Mouse (Mus musculus): Measurements from ENCODE around the gene Slc35f3. TPM values are rescaled to one million over a fixed set of nuclear protein-coding genes. Genes with fewer than 3 reads are reported as not detected.

Gene Slc35f3
- polyA plus RNA-seq (2015; fragmentation: Nextera tagmentation; extraction: Ambion mirVana): not detected in 2 replicates

DNA sequence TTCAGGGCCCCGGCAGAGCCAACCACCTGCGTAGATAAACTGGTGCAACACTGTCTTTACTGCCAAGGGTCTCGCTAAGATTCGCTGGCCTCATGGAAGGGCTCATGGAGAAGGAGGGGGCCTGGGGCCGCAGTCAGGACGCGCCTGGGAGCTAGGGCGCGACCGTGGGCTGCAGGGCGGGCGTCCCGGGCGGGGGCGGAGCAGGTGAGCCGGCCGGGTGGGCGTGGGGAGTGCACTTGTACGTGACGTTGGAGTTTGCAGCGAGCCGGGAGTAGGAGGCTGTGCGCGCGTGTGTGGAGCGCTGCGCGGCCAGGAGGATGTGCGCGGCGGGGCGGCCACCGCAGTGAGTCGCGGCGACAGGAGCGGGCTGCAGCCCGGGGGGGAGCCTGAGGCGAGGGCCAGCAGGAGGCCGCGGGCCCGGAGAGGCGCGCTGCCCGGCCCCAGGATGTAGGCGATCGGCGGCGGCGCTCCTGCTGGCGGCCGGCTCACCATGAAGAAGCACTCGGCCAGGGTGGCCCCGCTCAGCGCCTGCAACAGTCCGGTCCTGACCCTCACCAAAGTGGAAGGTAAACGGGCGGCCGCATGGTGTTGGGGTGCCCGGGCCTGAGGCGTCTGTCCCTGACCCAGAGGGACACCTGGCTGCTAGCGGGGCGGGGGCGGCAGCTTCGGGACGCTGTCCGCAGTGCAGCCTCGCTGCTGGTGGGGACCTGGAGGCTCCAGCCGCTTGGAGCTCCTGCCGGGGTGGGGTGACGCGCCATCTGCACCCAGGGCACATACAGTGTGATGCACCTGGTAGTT lies at the start of gene Slc35f3:
TSS of gene Slc35f3 (plus strand) at position 263 of the 798 bp plus-strand sequence.
- ATAC-seq (peak; percentile 15; the same call in 1 of the 2 replicates), DNase-seq (peak; percentile 22)
- H3K4me2 ChIP-seq (ENCODE audit: low read depth, low read length): peak within 1 kb of the TSS; percentile 66
- no peaks in the 10 kb centered on the region for H3K36me3 ChIP-seq (replicated peaks; ENCODE audit: insufficient read depth, low read length)
- TF ChIP-seq CTCF (IDR thresholded peaks at IDR 0.05; ENCODE audit: low read depth) (no peak), EP300 (IDR thresholded peaks at IDR 0.05; ENCODE audit: low read depth) (no peak)
- no peak within 1 kb of the TSS for H3K9ac ChIP-seq (replicated peaks)
- peak within 1 kb of the TSS; percentile 37 for H3K4me3 ChIP-seq (ENCODE audit: low read depth, low read length)
- 2% methylated on average over 59 of the region's 72 CpGs for WGBS (ENCODE audit: insufficient replicate concordance)
- no peak within 1 kb of the TSS for H3K27ac ChIP-seq (ENCODE audit: low read depth)
- peaks cover 26% of the 10 kb centered on the region for H3K27me3 ChIP-seq (ENCODE audit: insufficient read depth, low read length)
- H3K4me1 ChIP-seq (ENCODE audit: insufficient read depth): peaks cover 5% of the 10 kb centered on the region; the same call in 1 of the 2 replicates
- no peaks in the 10 kb centered on the region for H3K9me3 ChIP-seq (ENCODE audit: low read length)

DNA sequence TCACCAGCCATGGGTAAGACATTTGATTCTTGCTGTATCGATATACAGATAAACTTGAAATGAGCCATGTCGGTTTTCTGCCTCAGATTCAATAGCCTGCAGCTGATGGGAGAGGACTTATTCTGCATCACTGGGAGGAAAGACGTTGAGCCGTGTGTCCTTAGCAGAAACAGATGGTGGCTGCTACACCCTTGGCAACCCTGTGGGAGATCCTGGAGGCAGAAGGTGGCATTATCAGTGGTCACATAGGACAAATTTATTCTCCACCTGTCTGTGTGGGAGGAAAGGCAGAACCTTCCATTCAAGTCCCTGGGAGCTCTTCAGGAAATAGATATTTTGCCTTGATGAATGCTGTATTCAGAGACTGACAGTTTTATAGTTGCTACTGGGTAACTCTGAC lies 47.9 kb upstream of the Slc35f3 start:
- TF ChIP-seq EP300 (IDR thresholded peaks at IDR 0.05; ENCODE audit: low read depth) (no peak), CTCF (IDR thresholded peaks at IDR 0.05; ENCODE audit: low read depth) (no peak)
- no peak for DNase-seq
- 70% methylated on average over 4 of the region's 4 CpGs for WGBS (ENCODE audit: insufficient replicate concordance)
- no peak for ATAC-seq
- Histone ChIP-seq H3K27me3 (ENCODE audit: insufficient read depth, low read length) (no peaks in the 10 kb centered on the region), H3K36me3 (replicated peaks; ENCODE audit: insufficient read depth, low read length) (no peaks in the 10 kb centered on the region), H3K4me1 (ENCODE audit: insufficient read depth) (no peaks in the 10 kb centered on the region), H3K4me2 (ENCODE audit: low read depth, low read length) (no peak overlapping the region), H3K9me3 (ENCODE audit: low read length) (no peaks in the 10 kb centered on the region), H3K9ac (replicated peaks) (no peak overlapping the region), H3K4me3 (ENCODE audit: low read depth, low read length) (no peak overlapping the region), H3K27ac (ENCODE audit: low read depth) (no peak overlapping the region)

DNA sequence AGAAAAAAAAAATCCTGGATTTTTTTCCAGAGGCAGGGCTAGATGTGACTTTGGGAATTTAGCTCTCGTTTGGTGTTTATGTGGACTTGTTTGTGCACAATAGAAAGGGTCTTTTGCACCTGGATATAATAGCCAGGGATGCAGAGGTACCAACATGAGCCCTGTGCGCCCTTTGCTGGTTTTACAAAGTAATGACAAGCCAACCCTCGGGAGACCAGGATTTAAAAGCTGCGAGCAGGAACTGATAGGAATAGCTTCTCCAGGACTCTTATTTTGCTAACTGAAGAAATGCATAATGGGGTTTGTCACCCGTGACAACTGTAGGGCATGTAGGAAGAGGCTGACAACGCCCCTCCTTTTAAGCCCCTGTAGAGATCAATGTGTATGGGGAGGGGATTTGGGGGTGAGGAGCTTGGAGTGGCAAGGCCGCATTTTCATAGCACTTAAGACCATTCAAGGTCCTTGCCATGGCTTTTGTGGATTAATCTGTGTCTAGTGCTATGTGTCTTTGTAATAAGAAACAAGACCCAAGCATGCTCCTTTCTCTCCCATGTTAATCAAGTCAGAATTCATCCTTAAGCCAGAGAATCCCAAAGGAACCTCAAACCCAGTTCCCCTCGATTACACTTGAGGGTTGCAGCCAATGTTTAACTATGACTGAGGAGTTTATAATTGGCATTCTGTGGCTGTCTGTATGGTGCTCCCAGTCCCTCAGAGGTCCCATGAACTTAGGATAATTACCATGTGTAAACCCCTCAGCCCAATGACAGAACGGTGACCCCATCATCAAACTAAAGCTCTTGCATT lies 41.6 kb upstream of the Slc35f3 start:
- ATAC-seq: no peak

GRCm38 (mm10) chr8:126257392-126257681 lies 41.0 kb upstream of the Slc35f3 start:
- H3K4me3 ChIP-seq (ENCODE audit: low read depth, low read length): no peak overlapping the region
- 0 out of 2 replicates have a peak, but pooled peaks cover 8% of the 10 kb centered on the region for H3K27me3 ChIP-seq (ENCODE audit: insufficient read depth, low read length)
- WGBS (ENCODE audit: insufficient replicate concordance): 61% methylated on average over 8 of the region's 8 CpGs
- no peak overlapping the region for H3K9ac ChIP-seq (replicated peaks)
- ATAC-seq (no peak), DNase-seq (no peak)
- H3K4me1 ChIP-seq (ENCODE audit: insufficient read depth): no peaks in the 10 kb centered on the region
- no peaks in the 10 kb centered on the region for H3K9me3 ChIP-seq (ENCODE audit: low read length)
- no peak overlapping the region for H3K4me2 ChIP-seq (ENCODE audit: low read depth, low read length)
- H3K27ac ChIP-seq (ENCODE audit: low read depth): no peak overlapping the region
- TF ChIP-seq EP300 (IDR thresholded peaks at IDR 0.05; ENCODE audit: low read depth) (no peak), CTCF (IDR thresholded peaks at IDR 0.05; ENCODE audit: low read depth) (no peak)
- no peaks in the 10 kb centered on the region for H3K36me3 ChIP-seq (replicated peaks; ENCODE audit: insufficient read depth, low read length)

More for the DNA sequence above, 41.6 kb upstream of the Slc35f3 start:
- TF ChIP-seq EP300 (IDR thresholded peaks at IDR 0.05; ENCODE audit: low read depth): no peak
- TF ChIP-seq CTCF (IDR thresholded peaks at IDR 0.05; ENCODE audit: low read depth): no peak
- 42% methylated on average over 9 of the region's 9 CpGs for WGBS (ENCODE audit: insufficient replicate concordance)
- DNase-seq: no peak
- H3K9me3 ChIP-seq (ENCODE audit: low read length): no peaks in the 10 kb centered on the region
- 0 out of 2 replicates have a peak, but pooled peaks cover 8% of the 10 kb centered on the region for H3K27me3 ChIP-seq (ENCODE audit: insufficient read depth, low read length)
- no peak overlapping the region for H3K4me2 ChIP-seq (ENCODE audit: low read depth, low read length)
- no peak overlapping the region for H3K9ac ChIP-seq (replicated peaks)
- no peaks in the 10 kb centered on the region for H3K36me3 ChIP-seq (replicated peaks; ENCODE audit: insufficient read depth, low read length)
- no peak overlapping the region for H3K27ac ChIP-seq (ENCODE audit: low read depth)
- H3K4me1 ChIP-seq (ENCODE audit: insufficient read depth): no peaks in the 10 kb centered on the region
- H3K4me3 ChIP-seq (ENCODE audit: low read depth, low read length): no peak overlapping the region

DNA sequence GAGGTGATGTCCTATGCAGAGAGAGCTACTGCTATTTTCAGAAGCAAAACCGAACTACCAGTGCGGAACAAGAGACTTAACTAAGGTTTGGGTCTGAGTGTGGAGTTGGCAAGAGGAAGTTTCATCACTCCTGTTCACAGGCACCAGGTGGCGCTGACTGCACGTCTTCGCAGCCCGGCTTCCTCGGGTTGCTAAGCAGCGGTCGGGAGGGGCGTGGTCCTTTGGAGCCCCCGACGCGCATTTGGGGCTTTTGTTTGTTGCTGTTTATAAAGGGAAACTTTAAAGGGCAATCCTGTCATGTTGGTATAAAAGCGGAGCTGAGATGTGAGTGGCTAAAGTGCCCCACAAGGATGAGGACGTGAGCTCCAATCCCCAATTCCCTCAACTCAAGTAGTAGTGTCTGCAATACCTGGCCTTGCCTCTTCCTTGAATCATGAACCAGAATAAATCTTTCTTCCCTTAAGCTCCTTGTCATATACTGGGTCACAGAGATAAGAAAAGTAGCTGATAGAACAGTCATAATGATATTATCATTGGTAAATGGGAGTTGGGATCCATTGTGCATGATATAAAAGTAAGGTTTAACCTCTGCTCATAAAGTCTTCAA lies 40.1 kb upstream of the Slc35f3 start:
- TF ChIP-seq EP300 (IDR thresholded peaks at IDR 0.05; ENCODE audit: low read depth) (no peak), CTCF (IDR thresholded peaks at IDR 0.05; ENCODE audit: low read depth) (peak; percentile 73)
- Histone ChIP-seq H3K27ac (ENCODE audit: low read depth) (no peak overlapping the region), H3K4me2 (ENCODE audit: low read depth, low read length) (no peak overlapping the region; the same call in 1 of the 2 replicates), H3K4me3 (ENCODE audit: low read depth, low read length) (no peak overlapping the region), H3K9me3 (ENCODE audit: low read length) (no peaks in the 10 kb centered on the region), H3K4me1 (ENCODE audit: insufficient read depth) (no peaks in the 10 kb centered on the region), H3K36me3 (replicated peaks; ENCODE audit: insufficient read depth, low read length) (no peaks in the 10 kb centered on the region), H3K27me3 (ENCODE audit: insufficient read depth, low read length) (0 out of 2 replicates have a peak, but pooled peaks cover 8% of the 10 kb centered on the region), H3K9ac (replicated peaks) (no peak overlapping the region)
- ATAC-seq (0 out of 2 replicates have a peak, but pooled peaks have one; percentile 31), DNase-seq (peak; percentile 65)
- 2% methylated on average over 15 of the region's 15 CpGs for WGBS (ENCODE audit: insufficient replicate concordance)

DNA sequence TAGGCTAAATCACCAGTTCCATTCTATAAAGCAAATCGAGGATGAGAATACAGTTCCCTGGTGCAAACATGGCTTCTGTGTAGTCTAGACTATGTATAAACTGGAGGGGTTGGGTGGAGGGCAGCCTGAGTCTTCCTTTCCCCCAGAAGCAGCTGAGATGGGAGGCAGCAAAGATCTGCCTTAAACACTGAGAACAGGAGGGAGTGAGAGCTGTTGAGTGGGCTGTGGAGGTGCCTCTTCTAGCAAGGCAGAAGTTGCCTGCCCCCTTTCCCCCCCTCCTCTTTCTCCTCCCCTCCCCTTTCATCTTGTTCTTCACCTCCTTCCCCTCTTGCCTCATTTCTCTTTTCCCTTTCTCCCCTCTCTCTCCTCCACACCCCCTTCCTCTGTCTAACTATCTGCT lies 33.2 kb upstream of the Slc35f3 start:
- DNase-seq (no peak), ATAC-seq (no peak)
- no peaks in the 10 kb centered on the region for H3K27me3 ChIP-seq (ENCODE audit: insufficient read depth, low read length)
- no peak overlapping the region for H3K4me2 ChIP-seq (ENCODE audit: low read depth, low read length)
- no peaks in the 10 kb centered on the region for H3K36me3 ChIP-seq (replicated peaks; ENCODE audit: insufficient read depth, low read length)
- no peaks in the 10 kb centered on the region for H3K9me3 ChIP-seq (ENCODE audit: low read length)
- TF ChIP-seq EP300 (IDR thresholded peaks at IDR 0.05; ENCODE audit: low read depth) (no peak), CTCF (IDR thresholded peaks at IDR 0.05; ENCODE audit: low read depth) (no peak)
- no peak overlapping the region for H3K27ac ChIP-seq (ENCODE audit: low read depth)
- 48% methylated on average over 1 of the region's 1 CpGs for WGBS (ENCODE audit: insufficient replicate concordance)
- H3K9ac ChIP-seq (replicated peaks): no peak overlapping the region
- H3K4me3 ChIP-seq (ENCODE audit: low read depth, low read length): no peak overlapping the region
- no peaks in the 10 kb centered on the region for H3K4me1 ChIP-seq (ENCODE audit: insufficient read depth)
